Mouse (Mus musculus) liver (tissue): ENCODE results near the gene Rhpn2.

ENCODE experiments used
- DNase-seq: peaks from one replicate; pipeline ENCODE4 v3.0.0-alpha.2; 2020; ENCODE audit warnings: mixed read lengths

Gene Rhpn2

GRCm38 (mm10) chr7:35333692-35334526, at the start of gene Rhpn2:
Gene Rhpn2 (plus strand): TSS chr7:35334170.
- peak; percentile 99 for DNase-seq

- no peak for DNase-seq
Measured at GRCm38 (mm10) chr7:35293464-35293863, 40.5 kb upstream of the Rhpn2 start.

GRCm38 (mm10) chr7:35295631-35296030, 38.3 kb upstream of the Rhpn2 start:
- DNase-seq: no peak

- no peak for DNase-seq
Measured at GRCm38 (mm10) chr7:35297886-35298285, 36.1 kb upstream of the Rhpn2 start.

- DNase-seq: no peak
Measured at GRCm38 (mm10) chr7:35299656-35300055, 34.3 kb upstream of the Rhpn2 start.

GRCm38 (mm10) chr7:35300792-35301191, 33.2 kb upstream of the Rhpn2 start:
- DNase-seq: no peak

- DNase-seq: no peak
Measured at GRCm38 (mm10) chr7:35311214-35311613, 22.8 kb upstream of the Rhpn2 start.

GRCm38 (mm10) chr7:35314156-35314555, 19.8 kb upstream of the Rhpn2 start:
- no peak for DNase-seq

GRCm38 (mm10) chr7:35317729-35318609, 16.0 kb upstream of the Rhpn2 start, which contains the start of gene Gpatch1:
Gene Gpatch1 (minus strand): TSS chr7:35318440.
- DNase-seq: peak; percentile 88

- DNase-seq: peak; percentile 39
Measured at GRCm38 (mm10) chr7:35319221-35319620, 14.7 kb upstream of the Rhpn2 start.

GRCm38 (mm10) chr7:35319755-35320154, 14.2 kb upstream of the Rhpn2 start:
- no peak for DNase-seq

- no peak for DNase-seq
Measured at GRCm38 (mm10) chr7:35322161-35322560, 11.8 kb upstream of the Rhpn2 start.

- no peak for DNase-seq
Measured at GRCm38 (mm10) chr7:35322732-35323420, 11.1 kb upstream of the Rhpn2 start.

GRCm38 (mm10) chr7:35331590-35331989, 2.4 kb upstream of the Rhpn2 start:
- DNase-seq: no peak

GRCm38 (mm10) chr7:35333231-35333651, 729 bp upstream of the Rhpn2 start:
- peak; percentile 19 for DNase-seq

- DNase-seq: peak; percentile 15
Measured at GRCm38 (mm10) chr7:35334527-35335452, 820 bp downstream of the Rhpn2 start.

GRCm38 (mm10) chr7:35340196-35340595, 6.2 kb downstream of the Rhpn2 start:
- no peak for DNase-seq

GRCm38 (mm10) chr7:35341282-35341681, 7.3 kb downstream of the Rhpn2 start:
- peak; percentile 21 for DNase-seq

- no peak for DNase-seq
Measured at GRCm38 (mm10) chr7:35342498-35342897, 8.5 kb downstream of the Rhpn2 start.

- no peak for DNase-seq
Measured at GRCm38 (mm10) chr7:35344785-35345330, 10.9 kb downstream of the Rhpn2 start.

- DNase-seq: peak; percentile 29
Measured at GRCm38 (mm10) chr7:35347918-35348700, 14.1 kb downstream of the Rhpn2 start.
